Mouse (Mus musculus) adrenal gland, postnatal 25 days (tissue): Measurements from ENCODE around the gene Rapgef6. TPM values are rescaled to one million over a fixed set of nuclear protein-coding genes. Genes with fewer than 3 reads are reported as not detected.
"Not testable (repeated sequence)": the region's sequence is repeated elsewhere in the genome, so short reads cannot be mapped to it uniquely, and the experiment has no call there.

ENCODE experiments used
- DNase-seq: peaks from one replicate; pipeline ENCODE4 v3.0.0; 2021; ENCODE audit warnings: mixed read lengths
- total RNA-seq: library from RNA; stranded (reverse); gene quantifications from 2 replicates; pipeline ENCODE4 v1.2.3, GENCODE M21; 2021

The Rapgef6 gene
- total RNA-seq, 1 experiment from 2014 or later: 28.8 TPM

DNA sequence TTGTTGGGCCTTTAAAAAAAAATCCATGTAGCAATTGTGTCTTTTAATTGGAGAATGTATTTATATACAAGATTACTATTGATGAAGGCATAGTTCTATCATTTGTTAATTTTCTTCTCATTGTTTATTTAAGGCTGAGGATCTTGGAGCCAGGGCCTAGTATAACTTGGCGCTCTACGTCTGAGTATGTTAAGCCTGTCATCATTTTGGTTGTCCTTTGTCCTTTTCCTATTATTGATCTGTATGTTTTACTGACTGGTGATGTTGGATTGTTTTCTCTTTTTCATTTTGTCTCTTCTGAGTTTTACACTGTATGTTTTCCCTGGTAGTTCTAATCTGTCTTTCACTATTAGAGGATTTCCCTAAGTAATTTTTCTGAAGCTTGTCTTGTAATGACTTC, 52.1 kb downstream of the Rapgef6 start:
- no peak for DNase-seq

- DNase-seq: no peak
These were observed 69.9 kb downstream of the Rapgef6 start for GRCm38 (mm10) chr11:54592585-54592984.

DNA sequence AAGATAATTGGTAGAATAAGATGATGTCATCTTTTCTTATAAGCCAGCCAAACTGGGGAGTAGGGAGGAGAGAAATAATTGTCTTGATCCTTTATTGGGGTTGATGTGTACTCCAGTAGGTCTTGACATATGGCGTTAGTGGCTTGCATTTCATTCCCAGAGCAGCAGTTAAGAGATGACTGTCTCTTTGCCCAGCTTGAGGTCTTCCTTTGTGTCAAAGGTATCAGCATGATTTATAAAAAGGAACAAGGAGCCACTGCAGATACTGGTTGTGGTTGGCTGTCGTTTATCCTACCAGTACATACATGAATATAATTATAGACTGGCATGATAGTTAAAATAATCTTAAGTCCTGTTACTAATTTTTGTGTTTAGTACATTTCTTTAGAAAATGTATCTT, 71.4 kb downstream of the Rapgef6 start:
- DNase-seq: no peak

- no peak for DNase-seq
These were observed 72.4 kb downstream of the Rapgef6 start for GRCm38 (mm10) chr11:54595053-54595452.

- DNase-seq: no peak
These were observed 73.4 kb downstream of the Rapgef6 start for GRCm38 (mm10) chr11:54595905-54596555.

GRCm38 (mm10) chr11:54597902-54598447, 75.3 kb downstream of the Rapgef6 start:
- no peak for DNase-seq

DNA sequence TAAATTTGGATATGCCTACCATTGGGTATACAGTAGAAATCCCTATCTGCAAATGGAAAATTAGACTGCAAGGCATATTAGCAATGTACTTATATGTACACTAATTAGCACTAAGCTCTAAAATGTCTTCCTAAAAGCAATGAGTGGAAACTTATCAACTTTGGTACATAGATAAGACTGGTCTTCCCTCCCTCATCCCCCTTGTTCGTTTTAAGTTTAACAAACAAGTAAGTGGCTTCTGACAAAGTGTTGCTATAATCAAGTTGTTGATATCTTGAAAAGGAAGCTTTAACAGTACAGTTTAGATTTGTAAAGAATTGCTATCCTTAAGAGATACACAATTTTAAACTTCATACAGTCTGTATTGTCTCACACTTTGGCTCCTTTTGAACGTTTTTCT, 78.5 kb downstream of the Rapgef6 start:
- DNase-seq: no peak

DNA sequence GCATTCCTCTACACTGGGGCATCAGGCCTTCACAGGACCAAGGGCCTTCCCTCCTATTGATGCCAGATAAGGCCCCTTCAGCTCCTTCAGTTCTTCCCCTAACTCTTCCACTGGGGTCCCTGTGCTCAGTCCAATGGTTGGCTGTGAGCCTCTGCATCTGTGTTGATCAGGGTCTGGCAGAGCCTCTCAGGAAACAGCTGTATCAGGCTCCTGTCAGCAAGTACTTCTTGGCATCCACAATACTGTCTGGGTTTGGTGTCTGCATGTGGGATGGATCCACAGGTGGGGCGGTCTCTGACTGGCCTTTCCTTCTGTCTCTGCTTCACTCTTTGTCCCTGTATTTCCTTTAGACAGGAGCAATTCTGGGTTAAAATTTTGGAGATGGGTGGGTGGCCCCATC, 80.1 kb downstream of the Rapgef6 start:
- not testable (repeated sequence) for DNase-seq

- no peak for DNase-seq
These were observed 81.8 kb downstream of the Rapgef6 start for GRCm38 (mm10) chr11:54604415-54604814.

GRCm38 (mm10) chr11:54613628-54614027, 91.0 kb downstream of the Rapgef6 start:
- DNase-seq: no peak

GRCm38 (mm10) chr11:54614560-54614959, 91.9 kb downstream of the Rapgef6 start:
- DNase-seq: no peak

GRCm38 (mm10) chr11:54618841-54619240, 96.2 kb downstream of the Rapgef6 start:
- no peak for DNase-seq

GRCm38 (mm10) chr11:54621725-54622124, 99.1 kb downstream of the Rapgef6 start:
- DNase-seq: no peak

- DNase-seq: no peak
These were observed 104.3 kb downstream of the Rapgef6 start for GRCm38 (mm10) chr11:54626905-54627304.

DNA sequence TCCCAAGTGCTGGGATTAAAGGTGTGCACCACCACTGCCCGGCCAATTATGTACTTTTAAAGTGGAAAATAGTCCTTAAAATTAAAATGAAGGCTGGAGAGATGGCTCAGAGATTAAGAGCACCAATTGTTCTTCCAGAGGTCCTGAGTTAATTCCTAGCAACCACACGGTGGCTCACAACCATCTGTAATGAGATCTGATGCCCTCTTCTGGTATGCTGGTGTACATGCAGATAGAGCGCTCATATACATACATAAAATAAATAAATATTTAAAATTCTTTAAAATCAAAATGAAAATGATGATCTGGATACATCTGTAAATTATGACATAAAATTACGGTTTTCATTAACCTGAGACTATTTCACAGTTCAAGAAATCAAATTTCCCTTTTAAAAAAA, 123.8 kb downstream of the Rapgef6 start:
- no peak for DNase-seq

DNA sequence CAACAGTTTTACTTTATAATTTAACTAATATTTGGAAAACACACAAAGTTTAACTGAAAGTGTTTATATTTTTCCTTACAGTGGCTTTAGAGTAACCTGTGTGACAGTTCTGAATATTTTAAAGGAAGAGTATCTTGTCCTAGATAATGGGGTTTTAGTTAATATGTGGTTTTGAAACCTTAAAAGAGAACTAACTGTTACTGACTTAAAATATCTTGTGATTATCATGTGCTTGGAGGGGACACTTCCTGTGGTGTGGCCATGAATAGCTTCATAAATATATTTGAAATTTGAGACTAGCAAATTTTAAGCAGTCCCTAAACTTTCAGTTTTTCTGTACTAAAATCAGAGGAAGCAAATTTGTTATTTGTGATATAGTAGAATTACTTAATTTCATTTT, 125.9 kb downstream of the Rapgef6 start:
- no peak for DNase-seq

GRCm38 (mm10) chr11:54655420-54655819, 132.8 kb downstream of the Rapgef6 start:
- DNase-seq: no peak

GRCm38 (mm10) chr11:54673575-54674298, 151.1 kb downstream of the Rapgef6 start:
- DNase-seq: no peak

- no peak for DNase-seq
These were observed 153.3 kb downstream of the Rapgef6 start for GRCm38 (mm10) chr11:54675792-54676489.

GRCm38 (mm10) chr11:54679141-54679540, 156.5 kb downstream of the Rapgef6 start:
- no peak for DNase-seq

- DNase-seq: no peak
These were observed 162.2 kb downstream of the Rapgef6 start for GRCm38 (mm10) chr11:54684831-54685230.

DNA sequence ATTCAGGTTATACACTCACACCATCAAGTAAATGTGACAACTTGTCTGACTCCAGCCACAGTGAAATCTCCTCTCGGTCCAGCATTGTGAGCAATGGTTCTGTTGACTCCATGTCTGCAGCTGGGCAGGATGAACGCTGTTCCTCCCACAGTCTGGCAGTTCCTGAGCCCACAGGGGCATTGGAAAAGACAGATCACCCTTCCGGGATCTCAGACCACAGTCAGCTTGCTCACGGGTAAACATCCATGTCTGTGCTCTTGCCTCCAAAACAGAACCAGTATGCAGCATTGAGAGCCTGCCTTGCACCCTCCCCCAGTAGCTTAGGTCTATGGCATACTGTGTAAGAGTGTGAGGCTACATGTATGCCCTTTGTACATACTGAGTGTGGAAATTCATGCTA, 167.5 kb downstream of the Rapgef6 start:
- DNase-seq: no peak

DNA sequence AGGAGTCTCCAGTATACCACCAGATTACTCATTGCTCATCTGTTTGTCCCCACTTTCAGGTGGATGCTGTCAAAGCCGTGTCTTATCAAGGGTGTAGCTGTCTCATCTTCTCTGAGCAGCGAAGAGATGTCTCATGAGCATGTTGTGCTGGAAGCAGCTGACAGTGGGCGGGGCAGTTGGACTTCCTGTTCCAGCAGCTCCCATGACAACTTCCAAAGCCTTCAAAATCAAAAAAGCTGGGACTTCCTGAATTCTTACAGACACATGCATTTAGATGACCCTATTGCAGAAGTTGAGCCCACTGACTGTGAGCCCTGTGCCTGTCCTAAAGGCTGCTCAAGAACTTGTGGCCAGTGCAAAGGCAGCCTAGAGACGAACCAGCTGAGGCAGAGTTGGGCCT, 168.5 kb downstream of the Rapgef6 start:
- DNase-seq: no peak
